Comparison of ENCODE assay signal across 10 mouse cellular contexts in genomic region chr17:24676187-24676586, GRCm38 (mm10). TPM values are rescaled to one million over a fixed set of nuclear protein-coding genes. Genes with fewer than 3 reads are reported as not detected.
DNase-seq lines count a peak whose midpoint lies in the region; ATAC-seq and TF ChIP-seq lines count a peak whose summit lies in the region.
"Had no signal": no experiment of that assay in that cellular context is flagged by ENCODE, and none has a peak within 500 bp of the region (broad histone marks: within the 10 kb centered on the region; RNA-seq: fewer than 3 reads in every experiment).

No protein-coding gene starts in this region.

- H3K4me2 ChIP-seq in midbrain, embryonic 13.5 days (replicated peaks), result no peak overlapping the region
- no peak overlapping the region for H3K4me2 ChIP-seq in heart, postnatal 0 days (ENCODE audit: low read depth, low read length)
- no peak overlapping the region for H3K4me2 ChIP-seq in limb, embryonic 13.5 days (replicated peaks)
- H3K4me2 ChIP-seq: neural tube, embryonic 13.5 days had no signal

- no peak for ATAC-seq in midbrain, embryonic 13.5 days
- peak; percentile 49; the same call in 1 of the 2 replicates for ATAC-seq in heart, postnatal 0 days (ENCODE audit: insufficient read depth, low read depth)
- no peak for ATAC-seq in limb, embryonic 13.5 days (ENCODE audit: low FRiP score, low read depth)

- 64% methylated on average over 2 of the region's 2 CpGs for WGBS in midbrain, embryonic 10.5 days
- whole genome bisulfite sequencing in midbrain, embryonic 13.5 days, result 55% methylated on average over 2 of the region's 2 CpGs
- WGBS in heart, postnatal 0 days, result 53% methylated on average over 2 of the region's 2 CpGs
- WGBS in limb, embryonic 13.5 days, result 71% methylated on average over 2 of the region's 2 CpGs

- peaks cover 51% of the 10 kb centered on the region for H3K36me3 ChIP-seq in midbrain, embryonic 10.5 days
- H3K36me3 ChIP-seq in midbrain, embryonic 13.5 days, result peaks cover 48% of the 10 kb centered on the region
- peaks cover 48% of the 10 kb centered on the region for H3K36me3 ChIP-seq in heart, postnatal 0 days (replicated peaks; ENCODE audit: control insufficient read depth, insufficient read depth, low read length)
- H3K36me3 ChIP-seq in limb, embryonic 13.5 days, result peaks cover 57% of the 10 kb centered on the region

- H3K27ac ChIP-seq in midbrain, embryonic 10.5 days (replicated peaks), result no peak overlapping the region
- H3K27ac ChIP-seq in midbrain, embryonic 13.5 days, result no peak overlapping the region
- no peak overlapping the region for H3K27ac ChIP-seq in heart, postnatal 0 days (ENCODE audit: low read depth)
- H3K27ac ChIP-seq in limb, embryonic 13.5 days, result no peak overlapping the region
- H3K27ac ChIP-seq: neural tube, embryonic 13.5 days had no signal

- no peaks in the 10 kb centered on the region for H3K9me3 ChIP-seq in midbrain, embryonic 10.5 days (replicated peaks)
- no peaks in the 10 kb centered on the region for H3K9me3 ChIP-seq in midbrain, embryonic 13.5 days
- H3K9me3 ChIP-seq in heart, postnatal 0 days (replicated peaks; ENCODE audit: control insufficient read depth, low read length), result no peaks in the 10 kb centered on the region
- H3K9me3 ChIP-seq in limb, embryonic 13.5 days, result no peaks in the 10 kb centered on the region
- H3K9me3 ChIP-seq: neural tube, embryonic 13.5 days had no signal

- no peaks in the 10 kb centered on the region for H3K27me3 ChIP-seq in midbrain, embryonic 10.5 days (ENCODE audit: low read depth, poor library complexity, severe bottlenecking)
- no peaks in the 10 kb centered on the region for H3K27me3 ChIP-seq in midbrain, embryonic 13.5 days
- H3K27me3 ChIP-seq in heart, postnatal 0 days (ENCODE audit: control insufficient read depth, insufficient read depth, low read length), result no peaks in the 10 kb centered on the region
- H3K27me3 ChIP-seq in limb, embryonic 13.5 days, result no peaks in the 10 kb centered on the region
- H3K27me3 ChIP-seq: neural tube, embryonic 13.5 days had no signal

- peak; percentile 63 for DNase-seq in midbrain, embryonic 10.5 days (ENCODE audit: low spot score)
- peak; percentile 92 for DNase-seq in NIH3T3 (ENCODE audit: low read depth)
- peak; percentile 69 to 70 for DNase-seq in cerebellum, postnatal 4 days (ENCODE audit: low spot score in 2 of 2)
- DNase-seq in heart, postnatal 0 days (ENCODE audit: low spot score), result peak; percentile 43
- peak; percentile 86 for DNase-seq in retina, embryonic 14.5 days (ENCODE audit: low spot score)
- no peak for DNase-seq in ovary, postnatal 10 days (ENCODE audit: low spot score)

- peak; percentile 75 for TF ChIP-seq CTCF in heart, postnatal 0 days (IDR thresholded peaks at IDR 0.05; ENCODE audit: low read depth)

- peaks cover 12% of the 10 kb centered on the region for H3K4me1 ChIP-seq in midbrain, embryonic 10.5 days
- peaks cover 12% of the 10 kb centered on the region for H3K4me1 ChIP-seq in midbrain, embryonic 13.5 days (replicated peaks)
- peaks cover 17% of the 10 kb centered on the region for H3K4me1 ChIP-seq in heart, postnatal 0 days (ENCODE audit: control insufficient read depth, insufficient read depth)
- peaks cover 24% of the 10 kb centered on the region for H3K4me1 ChIP-seq in limb, embryonic 13.5 days

- no peak overlapping the region for H3K9ac ChIP-seq in midbrain, embryonic 13.5 days (replicated peaks)
- H3K9ac ChIP-seq in heart, postnatal 0 days (replicated peaks; ENCODE audit: low read depth, low read length), result no peak overlapping the region
- H3K9ac ChIP-seq in limb, embryonic 13.5 days, result 0 out of 2 replicates have a peak overlapping the region, but pooled peaks have one; percentile 35
- H3K9ac ChIP-seq: neural tube, embryonic 13.5 days had no signal

- no peak for TF ChIP-seq EP300 in heart, postnatal 0 days (IDR thresholded peaks at IDR 0.05; ENCODE audit: low read depth)

- no peak overlapping the region for H3K4me3 ChIP-seq in midbrain, embryonic 10.5 days
- no peak overlapping the region for H3K4me3 ChIP-seq in midbrain, embryonic 13.5 days (replicated peaks)
- no peak overlapping the region for H3K4me3 ChIP-seq in heart, postnatal 0 days (ENCODE audit: low read depth, low read length)
- H3K4me3 ChIP-seq in limb, embryonic 13.5 days, result no peak overlapping the region
- H3K4me3 ChIP-seq: neural tube, embryonic 13.5 days had no signal

RNA-seq across cellular contexts. Expression of gene Zfp598, which starts 6.7 kb away (rescaled TPM):
- polyA plus RNA-seq in midbrain, embryonic 10.5 days (2016; fragmentation: Nextera tagmentation; extraction: Ambion mirVana), result 21.7 and 24.3 TPM in 2 replicates
- polyA plus RNA-seq in midbrain, embryonic 13.5 days (2015; fragmentation: Nextera tagmentation; extraction: Ambion mirVana), result 15.0 and 18.6 TPM in 2 replicates
- 25.4 and 27.5 TPM in 2 replicates for total RNA-seq in heart, postnatal 0 days (2014; rRNA removed; ENCODE audit: low replicate concordance)
- 7.8 TPM in 2 replicates for polyA plus RNA-seq in heart, postnatal 0 days (2015; fragmentation: Nextera tagmentation; extraction: Ambion mirVana)
- polyA plus RNA-seq in limb, embryonic 13.5 days (2015; fragmentation: Nextera tagmentation; extraction: Ambion mirVana), result 22.2 and 24.7 TPM in 2 replicates

RNA-seq across cellular contexts. Expression of gene Syngr3, which starts 13.6 kb away (rescaled TPM):
- 10.3 and 16.1 TPM in 2 replicates for polyA plus RNA-seq in midbrain, embryonic 10.5 days (2016; fragmentation: Nextera tagmentation; extraction: Ambion mirVana)
- polyA plus RNA-seq in midbrain, embryonic 13.5 days (2015; fragmentation: Nextera tagmentation; extraction: Ambion mirVana), result 95.0 and 98.1 TPM in 2 replicates
- not detected in 2 replicates for total RNA-seq in heart, postnatal 0 days (2014; rRNA removed; ENCODE audit: low replicate concordance)
- 0.16 and 0.49 TPM in 2 replicates for polyA plus RNA-seq in heart, postnatal 0 days (2015; fragmentation: Nextera tagmentation; extraction: Ambion mirVana)
- 7.8 and 8.4 TPM in 2 replicates for polyA plus RNA-seq in limb, embryonic 13.5 days (2015; fragmentation: Nextera tagmentation; extraction: Ambion mirVana)

RNA-seq across cellular contexts. Expression of gene Npw, which starts 17.9 kb away (rescaled TPM):
- polyA plus RNA-seq in midbrain, embryonic 10.5 days (2016; fragmentation: Nextera tagmentation; extraction: Ambion mirVana), result not detected in 2 replicates
- polyA plus RNA-seq in midbrain, embryonic 13.5 days (2015; fragmentation: Nextera tagmentation; extraction: Ambion mirVana), result not detected in 2 replicates
- not detected in 2 replicates for total RNA-seq in heart, postnatal 0 days (2014; rRNA removed; ENCODE audit: low replicate concordance)
- polyA plus RNA-seq in heart, postnatal 0 days (2015; fragmentation: Nextera tagmentation; extraction: Ambion mirVana), result not detected in 2 replicates
- 0.80 TPM in 2 replicates for polyA plus RNA-seq in limb, embryonic 13.5 days (2015; fragmentation: Nextera tagmentation; extraction: Ambion mirVana)
- polyA plus RNA-seq: gonadal fat pad, adult 2 months; neural tube, embryonic 13.5 days had no signal

RNA-seq across cellular contexts. Expression of gene Gfer, which starts 19.8 kb away (rescaled TPM):
- polyA plus RNA-seq in midbrain, embryonic 10.5 days (2016; fragmentation: Nextera tagmentation; extraction: Ambion mirVana), result 52.3 and 58.5 TPM in 2 replicates
- polyA plus RNA-seq in midbrain, embryonic 13.5 days (2015; fragmentation: Nextera tagmentation; extraction: Ambion mirVana), result 36.7 and 39.9 TPM in 2 replicates
- 25.1 and 37.3 TPM in 2 replicates for total RNA-seq in heart, postnatal 0 days (2014; rRNA removed; ENCODE audit: low replicate concordance)
- 31.0 and 31.6 TPM in 2 replicates for polyA plus RNA-seq in heart, postnatal 0 days (2015; fragmentation: Nextera tagmentation; extraction: Ambion mirVana)
- polyA plus RNA-seq in limb, embryonic 13.5 days (2015; fragmentation: Nextera tagmentation; extraction: Ambion mirVana), result 46.6 and 48.1 TPM in 2 replicates

RNA-seq across cellular contexts. Expression of gene Noxo1, which starts 19.8 kb away (rescaled TPM):
- polyA plus RNA-seq in midbrain, embryonic 10.5 days (2016; fragmentation: Nextera tagmentation; extraction: Ambion mirVana), result 1.0 and 1.5 TPM in 2 replicates
- polyA plus RNA-seq in midbrain, embryonic 13.5 days (2015; fragmentation: Nextera tagmentation; extraction: Ambion mirVana), result 1.7 and 2.2 TPM in 2 replicates
- total RNA-seq in heart, postnatal 0 days (2014; rRNA removed; ENCODE audit: low replicate concordance), result 0.50 and 2.2 TPM in 2 replicates
- 0.56 and 0.88 TPM in 2 replicates for polyA plus RNA-seq in heart, postnatal 0 days (2015; fragmentation: Nextera tagmentation; extraction: Ambion mirVana)
- 2.5 and 3.1 TPM in 2 replicates for polyA plus RNA-seq in limb, embryonic 13.5 days (2015; fragmentation: Nextera tagmentation; extraction: Ambion mirVana)
